Mouse (Mus musculus): ENCODE measurements around the gene Hoxd11. TPM values are rescaled to one million over a fixed set of nuclear protein-coding genes. Genes with fewer than 3 reads are reported as not detected.

Hoxd11 gene
- polyA plus RNA-seq, 1 experiment from 2014 or later = 0.90 TPM

- Histone ChIP-seq H3K4me2 (no peak overlapping the region), H3K27me3 (replicated peaks) (peaks cover 99% of the 10 kb centered on the region), H3K9me3 (no peaks in the 10 kb centered on the region), H3K4me1 (peaks cover 12% of the 10 kb centered on the region), H3K4me3 (replicated peaks) (no peak overlapping the region), H3K36me3 (no peaks in the 10 kb centered on the region), H3K9ac (no peak overlapping the region), H3K27ac (no peak overlapping the region)
- 18% methylated on average over 2 of the region's 2 CpGs for WGBS
- ATAC-seq (ENCODE audit: insufficient read depth, low FRiP score, low read depth) = no peak
Observed at GRCm38 (mm10) chr2:74677106-74677505, 2.3 kb upstream of the Hoxd11 start.

- no peaks in the 10 kb centered on the region for H3K36me3 ChIP-seq
- H3K9ac ChIP-seq = no peak overlapping the region
- WGBS = under 1% methylated on average over 26 of the region's 26 CpGs
- H3K27ac ChIP-seq = no peak overlapping the region
- H3K9me3 ChIP-seq = no peaks in the 10 kb centered on the region
- peaks cover 100% of the 10 kb centered on the region for H3K27me3 ChIP-seq (replicated peaks)
- no peak overlapping the region for H3K4me2 ChIP-seq
- H3K4me1 ChIP-seq = peaks cover 17% of the 10 kb centered on the region
- H3K4me3 ChIP-seq (replicated peaks) = no peak overlapping the region
- ATAC-seq (ENCODE audit: insufficient read depth, low FRiP score, low read depth) = no peak
Observed at GRCm38 (mm10) chr2:74679596-74679971, 227 bp downstream of the Hoxd11 start.

GRCm38 (mm10) chr2:74679980-74680379 lies 623 bp downstream of the Hoxd11 start:
- under 1% methylated on average over 23 of the region's 23 CpGs for WGBS
- Histone ChIP-seq H3K4me1 (peaks cover 17% of the 10 kb centered on the region), H3K4me3 (replicated peaks) (no peak overlapping the region), H3K9ac (no peak overlapping the region), H3K27ac (no peak overlapping the region), H3K4me2 (no peak overlapping the region), H3K36me3 (no peaks in the 10 kb centered on the region), H3K9me3 (no peaks in the 10 kb centered on the region), H3K27me3 (replicated peaks) (peaks cover 100% of the 10 kb centered on the region)
- no peak for ATAC-seq (ENCODE audit: insufficient read depth, low FRiP score, low read depth)

DNA sequence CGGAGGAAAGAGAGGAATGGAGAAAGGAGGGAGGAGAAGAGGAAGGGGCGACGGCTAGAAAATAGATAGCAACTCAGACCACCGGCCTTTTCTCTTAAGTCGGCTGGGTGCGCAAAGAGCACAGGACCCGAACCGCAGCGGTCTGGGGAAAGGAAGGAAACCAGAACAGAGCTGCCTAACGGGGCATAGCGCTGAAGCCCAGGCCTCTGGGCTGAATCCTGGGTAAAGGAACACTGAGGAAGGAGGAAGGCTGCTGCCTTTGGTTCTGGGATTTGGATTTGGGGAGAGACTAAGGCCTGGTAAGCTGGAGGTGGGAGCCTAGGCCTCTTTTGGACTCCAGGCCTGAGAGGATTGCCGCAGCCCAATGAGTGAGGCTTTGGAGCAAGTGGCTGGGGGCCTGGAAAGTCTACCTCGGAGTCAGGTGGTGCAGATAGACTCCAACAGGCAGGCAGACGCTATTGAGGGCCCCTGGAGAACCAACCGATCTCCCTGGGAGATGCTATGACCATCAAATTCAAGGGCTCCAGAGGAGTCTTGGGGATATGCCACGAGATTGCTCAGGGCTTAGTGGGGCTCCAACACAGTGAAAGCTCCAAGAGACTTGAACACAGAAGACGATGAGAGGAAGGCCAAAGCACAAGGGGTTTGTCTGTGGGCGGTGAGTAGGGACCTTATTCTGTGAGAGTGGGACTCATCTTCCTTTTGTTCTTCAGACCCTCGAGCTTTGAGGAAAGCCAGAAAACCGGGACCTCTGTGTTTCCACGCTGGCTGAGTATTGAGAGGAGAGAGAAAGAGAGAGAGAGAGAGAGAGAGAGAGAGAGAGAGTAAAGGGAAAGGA lies 1.4 kb downstream of the Hoxd11 start:
- Histone ChIP-seq H3K27ac (no peak overlapping the region), H3K4me3 (replicated peaks) (no peak overlapping the region), H3K27me3 (replicated peaks) (peaks cover 98% of the 10 kb centered on the region), H3K9me3 (no peaks in the 10 kb centered on the region), H3K9ac (no peak overlapping the region), H3K4me2 (no peak overlapping the region), H3K36me3 (no peaks in the 10 kb centered on the region), H3K4me1 (peaks cover 17% of the 10 kb centered on the region)
- ATAC-seq (ENCODE audit: insufficient read depth, low FRiP score, low read depth) = no peak
- WGBS = 3% methylated on average over 21 of the region's 21 CpGs

GRCm38 (mm10) chr2:74681594-74682531 lies 2.5 kb downstream of the Hoxd11 start:
- H3K4me3 ChIP-seq (replicated peaks) = peak overlapping the region; percentile 24; the same call in 1 of the 2 replicates
- no peak for ATAC-seq (ENCODE audit: insufficient read depth, low FRiP score, low read depth)
- no peak overlapping the region for H3K9ac ChIP-seq
- under 1% methylated on average over 72 of the region's 78 CpGs for WGBS
- no peak overlapping the region for H3K27ac ChIP-seq
- H3K4me1 ChIP-seq = peaks cover 17% of the 10 kb centered on the region
- no peaks in the 10 kb centered on the region for H3K36me3 ChIP-seq
- no peaks in the 10 kb centered on the region for H3K9me3 ChIP-seq
- H3K27me3 ChIP-seq (replicated peaks) = peaks cover 94% of the 10 kb centered on the region
- peak overlapping the region; percentile 46 for H3K4me2 ChIP-seq

DNA sequence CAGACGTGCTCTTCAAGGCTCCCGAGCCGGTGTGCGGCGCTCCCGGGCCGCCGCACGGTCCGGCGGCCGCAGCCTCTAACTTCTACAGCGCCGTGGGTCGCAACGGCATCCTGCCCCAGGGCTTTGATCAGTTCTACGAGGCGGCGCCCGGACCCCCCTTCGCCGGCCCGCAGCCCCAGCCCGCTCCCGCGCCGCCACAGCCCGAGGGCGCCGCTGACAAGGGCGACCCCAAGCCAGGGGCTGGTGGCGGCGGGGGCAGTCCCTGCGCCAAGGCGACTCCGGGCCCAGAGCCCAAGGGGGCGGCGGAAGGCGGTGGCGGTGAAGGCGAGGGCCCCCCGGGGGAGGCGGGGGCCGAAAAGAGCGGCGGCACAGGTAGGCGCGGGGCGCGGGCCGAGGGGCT lies 3.4 kb downstream of the Hoxd11 start:
- H3K9ac ChIP-seq = no peak overlapping the region
- no peak overlapping the region for H3K27ac ChIP-seq
- peak overlapping the region; percentile 24; the same call in 1 of the 2 replicates for H3K4me3 ChIP-seq (replicated peaks)
- H3K36me3 ChIP-seq = no peaks in the 10 kb centered on the region
- H3K4me2 ChIP-seq = peak overlapping the region; percentile 46
- ATAC-seq (ENCODE audit: insufficient read depth, low FRiP score, low read depth) = no peak
- peaks cover 17% of the 10 kb centered on the region for H3K4me1 ChIP-seq
- H3K9me3 ChIP-seq = no peaks in the 10 kb centered on the region
- under 1% methylated on average over 44 of the region's 51 CpGs for WGBS
- H3K27me3 ChIP-seq (replicated peaks) = peaks cover 94% of the 10 kb centered on the region

GRCm38 (mm10) chr2:74683471-74683951 lies 4.2 kb downstream of the Hoxd11 start:
- Histone ChIP-seq H3K4me1 (peaks cover 17% of the 10 kb centered on the region), H3K27me3 (replicated peaks) (peaks cover 94% of the 10 kb centered on the region), H3K9me3 (no peaks in the 10 kb centered on the region), H3K9ac (no peak overlapping the region), H3K27ac (no peak overlapping the region), H3K4me2 (no peak overlapping the region), H3K4me3 (replicated peaks) (no peak overlapping the region), H3K36me3 (no peaks in the 10 kb centered on the region)
- no peak for ATAC-seq (ENCODE audit: insufficient read depth, low FRiP score, low read depth)
- 1% methylated on average over 18 of the region's 18 CpGs for WGBS

GRCm38 (mm10) chr2:74684106-74684505 lies 4.7 kb downstream of the Hoxd11 start:
- H3K4me2 ChIP-seq = no peak overlapping the region
- ATAC-seq (ENCODE audit: insufficient read depth, low FRiP score, low read depth) = no peak
- no peak overlapping the region for H3K27ac ChIP-seq
- no peak overlapping the region for H3K9ac ChIP-seq
- WGBS = 2% methylated on average over 12 of the region's 12 CpGs
- no peaks in the 10 kb centered on the region for H3K36me3 ChIP-seq
- no peaks in the 10 kb centered on the region for H3K9me3 ChIP-seq
- H3K27me3 ChIP-seq (replicated peaks) = peaks cover 94% of the 10 kb centered on the region
- H3K4me3 ChIP-seq (replicated peaks) = no peak overlapping the region
- H3K4me1 ChIP-seq = peaks cover 17% of the 10 kb centered on the region

GRCm38 (mm10) chr2:74685059-74685603 lies 5.8 kb downstream of the Hoxd11 start:
- no peak overlapping the region for H3K4me3 ChIP-seq (replicated peaks)
- no peak overlapping the region for H3K4me2 ChIP-seq
- H3K9ac ChIP-seq = no peak overlapping the region
- H3K9me3 ChIP-seq = no peaks in the 10 kb centered on the region
- no peaks in the 10 kb centered on the region for H3K36me3 ChIP-seq
- H3K27me3 ChIP-seq (replicated peaks) = peaks cover 94% of the 10 kb centered on the region
- no peak overlapping the region for H3K27ac ChIP-seq
- WGBS = 9% methylated on average over 4 of the region's 4 CpGs
- ATAC-seq (ENCODE audit: insufficient read depth, low FRiP score, low read depth) = no peak
- H3K4me1 ChIP-seq = peaks cover 17% of the 10 kb centered on the region

- Histone ChIP-seq H3K9me3 (no peaks in the 10 kb centered on the region), H3K4me2 (no peak overlapping the region), H3K4me3 (replicated peaks) (no peak overlapping the region), H3K4me1 (peaks cover 19% of the 10 kb centered on the region), H3K27me3 (replicated peaks) (peaks cover 90% of the 10 kb centered on the region), H3K27ac (no peak overlapping the region), H3K9ac (no peak overlapping the region), H3K36me3 (no peaks in the 10 kb centered on the region)
- WGBS = 6% methylated on average over 17 of the region's 17 CpGs
- ATAC-seq (ENCODE audit: insufficient read depth, low FRiP score, low read depth) = no peak
Observed at GRCm38 (mm10) chr2:74686301-74686987, 7.1 kb downstream of the Hoxd11 start.

- Histone ChIP-seq H3K27ac (no peak overlapping the region), H3K36me3 (no peaks in the 10 kb centered on the region), H3K4me1 (peaks cover 13% of the 10 kb centered on the region), H3K9ac (no peak overlapping the region), H3K9me3 (no peaks in the 10 kb centered on the region), H3K4me2 (no peak overlapping the region), H3K4me3 (replicated peaks) (no peak overlapping the region), H3K27me3 (replicated peaks) (peaks cover 90% of the 10 kb centered on the region)
- ATAC-seq (ENCODE audit: insufficient read depth, low FRiP score, low read depth) = no peak
- WGBS = 2% methylated on average over 27 of the region's 27 CpGs
Observed at GRCm38 (mm10) chr2:74686988-74687697, 7.8 kb downstream of the Hoxd11 start.

Measured in stomach, embryonic 15.5 days (tissue).